In genomic region chr5:132975303-132975932, GRCm38 (mm10) we compare ENCODE assay signal across 15 mouse cellular contexts.
"Had no signal": no experiment of that assay in that cellular context is flagged by ENCODE, and none has a peak within 500 bp of the region (broad histone marks: within the 10 kb centered on the region; RNA-seq: fewer than 3 reads in every experiment).

No protein-coding gene starts in this region.

- H3K9ac ChIP-seq: kidney, embryonic 15.5 days; limb, embryonic 15.5 days; liver, embryonic 12.5 days; lung, embryonic 14.5 days; neural tube, embryonic 15.5 days; stomach, embryonic 15.5 days had no signal

- H3K27me3 ChIP-seq: kidney, embryonic 15.5 days; limb, embryonic 15.5 days; liver, embryonic 12.5 days; neural tube, embryonic 15.5 days; stomach, embryonic 15.5 days had no signal

- H3K27ac ChIP-seq: limb, embryonic 15.5 days; liver, embryonic 12.5 days; neural tube, embryonic 15.5 days; stomach, embryonic 15.5 days had no signal

- H3K4me1 ChIP-seq: liver, embryonic 12.5 days; stomach, embryonic 15.5 days had no signal

- H3K4me3 ChIP-seq: kidney, embryonic 15.5 days; limb, embryonic 15.5 days; liver, embryonic 12.5 days; myocyte; neural tube, embryonic 15.5 days; stomach, embryonic 15.5 days had no signal

- DNase-seq: kidney, adult 2 months; kidney, postnatal 14 days; lung, embryonic 14.5 days; lung, postnatal 10 days; lung, postnatal 4 days; right cerebral cortex, postnatal 4 days; thymus, adult 18-20 months; thymus, postnatal 14 days had no signal

- H3K36me3 ChIP-seq: kidney, embryonic 15.5 days; limb, embryonic 15.5 days; liver, embryonic 12.5 days; neural tube, embryonic 15.5 days; stomach, embryonic 15.5 days had no signal

- ATAC-seq: intestine, embryonic 16.5 days; liver, embryonic 12.5 days had no signal

- H3K4me2 ChIP-seq: kidney, embryonic 15.5 days; limb, embryonic 15.5 days; liver, embryonic 12.5 days; lung, embryonic 14.5 days; neural tube, embryonic 15.5 days; stomach, embryonic 15.5 days had no signal

- H3K9me3 ChIP-seq: kidney, embryonic 15.5 days; limb, embryonic 15.5 days; liver, embryonic 12.5 days; neural tube, embryonic 15.5 days; stomach, embryonic 15.5 days had no signal
